Mouse (Mus musculus) cerebellum, postnatal 14 days (tissue): Measurements from ENCODE around the gene Smpd1.

Experiments used
- DNase-seq, 2 experiments: peaks; one replicate each; pipeline ENCODE4 v3.0.0; 2021; ENCODE audit warnings: mixed read lengths in 2 of 2

Smpd1 gene

DNA sequence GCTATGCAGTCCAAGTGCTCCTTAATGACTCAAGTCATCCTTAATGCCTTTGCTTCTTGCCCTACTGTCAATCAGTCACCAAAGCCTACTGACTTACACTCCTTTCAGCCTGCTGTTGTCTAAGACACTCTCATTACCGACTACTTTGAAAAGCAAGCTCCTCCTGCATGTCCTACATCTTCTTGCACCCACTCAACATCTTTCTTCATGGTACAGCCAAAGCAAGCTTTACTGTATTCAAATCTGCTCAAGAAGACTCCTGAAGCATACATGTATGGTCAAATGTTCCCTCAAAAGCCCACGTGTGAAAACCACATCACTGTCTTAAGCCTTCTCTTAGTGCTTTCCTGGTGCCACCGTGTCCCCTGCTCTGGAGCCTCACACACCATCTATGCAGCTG, 9.2 kb downstream of the Smpd1 start:
- DNase-seq: peak in 1 of 2 experiments; percentile 1

DNA sequence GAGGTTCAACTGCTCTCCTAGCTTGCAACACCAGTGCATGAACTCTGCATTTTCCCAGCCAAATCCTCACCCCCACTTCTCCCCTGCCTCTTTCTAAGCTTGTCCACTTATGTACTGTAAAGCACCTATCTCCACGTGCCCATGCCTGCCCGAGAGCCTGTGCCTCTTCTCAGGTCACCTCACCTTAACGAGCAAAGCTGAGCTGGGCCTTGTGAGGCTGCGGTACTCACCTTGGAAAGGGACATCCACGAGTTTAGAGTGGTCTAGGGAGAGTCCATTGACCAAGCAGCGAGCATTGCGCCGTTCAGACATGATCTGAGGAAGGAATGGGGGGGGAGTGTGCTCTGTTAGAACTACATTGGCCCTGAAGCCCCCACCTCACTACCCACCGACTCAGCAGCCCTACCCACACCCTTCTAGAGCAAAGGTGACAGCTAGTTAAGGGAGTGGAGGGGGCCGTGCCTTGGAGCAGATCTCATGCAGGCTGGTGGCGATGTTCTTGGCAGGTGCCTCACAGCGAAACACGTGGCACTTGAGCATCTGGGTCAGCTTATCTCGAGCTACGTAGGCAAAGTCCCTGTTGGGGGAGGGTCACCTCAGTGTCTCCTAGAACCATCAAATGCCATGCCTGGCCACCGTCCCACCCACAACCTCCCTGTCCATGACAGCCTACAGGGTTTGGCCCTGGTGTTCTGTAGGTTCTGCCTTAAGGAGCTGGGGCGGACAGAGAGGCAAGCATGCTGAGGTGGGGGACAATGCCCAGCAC, 11.1 kb downstream of the Smpd1 start:
- DNase-seq: peak; percentile 34 to 41

DNA sequence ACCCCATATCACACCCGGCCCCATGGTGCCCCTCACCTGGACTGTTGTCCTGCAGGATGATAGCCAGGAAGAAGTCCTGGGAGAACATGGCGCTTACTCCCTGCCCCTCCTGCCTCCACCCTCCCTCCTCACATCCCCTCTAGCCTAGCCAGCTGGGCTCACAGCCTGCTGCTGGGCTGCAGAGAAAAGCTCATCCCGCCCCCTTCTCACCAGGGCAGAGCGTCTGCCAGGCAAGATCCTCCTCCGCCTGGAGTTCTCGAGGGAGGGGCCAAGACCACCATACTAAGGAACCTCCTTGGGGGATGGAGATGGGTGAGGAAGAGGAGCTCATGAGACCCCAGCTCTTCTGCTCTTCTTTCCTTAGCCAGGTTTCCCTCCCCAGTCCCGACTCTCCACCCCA, 14.4 kb downstream of the Smpd1 start:
- peak; percentile 79 to 84 for DNase-seq

DNA sequence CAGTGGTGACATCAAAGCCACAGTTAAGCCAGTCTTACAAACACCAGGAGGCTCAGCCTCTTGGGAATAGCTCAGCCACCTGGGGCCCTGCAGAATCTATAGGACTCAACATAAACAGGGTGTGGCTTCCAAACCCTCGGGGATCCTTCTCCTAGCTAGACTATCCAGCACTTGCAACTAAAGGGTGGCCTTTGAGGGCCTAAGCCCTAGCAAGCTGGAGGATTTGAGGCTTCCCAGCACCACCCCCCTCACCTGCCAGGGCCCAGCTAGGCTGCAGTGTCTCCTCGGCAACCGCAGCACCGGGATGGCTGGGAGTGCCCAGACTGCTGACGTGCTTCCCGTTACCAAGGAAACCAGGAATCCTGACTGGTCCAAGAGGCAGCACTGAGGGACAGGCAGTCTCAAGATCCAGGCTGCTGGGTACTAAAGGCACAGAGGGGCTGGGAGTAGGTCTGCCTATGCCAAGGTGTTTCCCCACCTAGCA, 14.9 kb downstream of the Smpd1 start:
- peak; percentile 89 to 94 for DNase-seq

DNA sequence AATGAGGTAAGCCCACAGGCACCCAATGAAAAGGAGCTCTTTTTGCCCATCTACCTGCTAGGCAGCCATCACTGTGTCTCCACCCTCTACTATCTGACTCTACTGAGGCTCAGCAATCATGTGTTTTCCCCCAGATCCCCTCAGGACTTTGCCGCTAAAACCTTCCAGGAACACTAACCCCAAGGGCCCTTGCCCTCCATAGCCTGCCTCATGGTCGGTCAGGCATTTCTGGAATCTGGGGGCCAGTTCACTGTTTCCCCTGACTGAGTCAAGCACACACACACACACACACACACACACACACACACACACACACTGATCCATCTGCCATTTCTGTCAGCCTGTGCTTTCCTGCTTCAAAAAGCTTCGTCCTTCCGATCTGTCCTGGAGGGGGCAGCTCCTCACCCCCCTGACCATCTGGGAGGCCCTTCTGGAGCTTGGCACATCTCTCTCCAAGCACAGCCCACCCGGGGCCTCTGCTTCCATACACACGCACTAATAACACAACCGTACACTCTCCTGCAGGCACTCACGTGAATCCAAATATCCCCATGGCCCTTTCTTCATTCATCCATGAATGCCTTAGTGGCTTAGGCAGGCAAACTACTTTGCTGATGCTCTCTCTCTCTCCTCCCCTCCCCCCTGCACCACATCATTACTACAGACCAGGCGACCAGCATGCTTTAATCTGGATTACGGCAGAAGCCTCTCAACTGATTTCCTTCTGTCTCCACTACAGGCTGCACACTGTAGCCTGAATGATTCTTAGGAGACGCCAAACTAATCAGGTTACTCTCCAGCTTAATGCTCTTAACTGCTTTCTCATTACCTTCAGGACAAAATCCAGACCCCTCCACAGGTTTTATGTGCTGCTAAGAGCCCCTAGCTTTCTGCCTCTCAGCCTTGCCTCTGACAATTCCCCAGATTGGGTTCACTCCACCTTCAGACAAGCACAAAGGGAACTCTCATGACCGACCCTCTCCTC, 15.6 kb downstream of the Smpd1 start:
- DNase-seq: peak; percentile 93 to 95

DNA sequence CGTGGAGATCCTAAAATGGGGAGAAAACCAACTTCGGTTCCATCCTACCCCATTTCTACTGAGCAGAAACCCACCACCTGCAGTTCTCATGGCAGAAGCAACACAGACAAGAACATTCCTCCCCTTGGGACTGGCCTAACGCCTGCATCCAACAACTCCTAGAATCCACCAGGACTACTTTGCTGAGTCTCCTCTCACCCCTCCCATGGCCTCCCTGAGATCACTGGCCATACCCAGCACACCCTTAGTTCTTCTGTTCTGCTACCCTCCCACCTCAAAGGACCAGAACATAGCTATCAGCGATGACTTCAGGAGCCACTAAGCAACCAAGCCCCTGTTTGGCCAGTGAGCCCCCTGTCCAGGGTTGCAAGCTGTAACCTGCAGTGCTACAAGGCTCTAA, 16.6 kb downstream of the Smpd1 start:
- DNase-seq: peak; percentile 30 to 48

DNA sequence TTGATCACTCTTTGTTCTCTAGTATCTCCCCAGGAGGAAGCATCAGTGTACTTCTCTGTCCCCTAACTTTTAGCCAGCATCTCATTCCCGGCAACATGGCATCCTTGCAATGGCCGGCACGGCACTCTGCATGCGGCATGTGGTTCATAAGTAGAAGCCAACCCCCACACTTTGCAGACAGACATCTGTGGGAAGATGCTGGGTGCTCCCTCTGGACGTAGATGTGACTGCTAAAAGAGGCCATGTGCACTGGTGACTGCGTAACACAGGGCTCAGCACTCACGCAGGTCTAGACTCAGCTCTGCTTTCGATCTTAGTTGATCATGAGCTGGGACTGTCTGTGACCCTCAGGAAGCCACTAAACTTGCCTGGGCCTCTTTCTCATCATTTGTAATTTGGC, 18.8 kb downstream of the Smpd1 start:
- DNase-seq: peak; percentile 20 to 24

DNA sequence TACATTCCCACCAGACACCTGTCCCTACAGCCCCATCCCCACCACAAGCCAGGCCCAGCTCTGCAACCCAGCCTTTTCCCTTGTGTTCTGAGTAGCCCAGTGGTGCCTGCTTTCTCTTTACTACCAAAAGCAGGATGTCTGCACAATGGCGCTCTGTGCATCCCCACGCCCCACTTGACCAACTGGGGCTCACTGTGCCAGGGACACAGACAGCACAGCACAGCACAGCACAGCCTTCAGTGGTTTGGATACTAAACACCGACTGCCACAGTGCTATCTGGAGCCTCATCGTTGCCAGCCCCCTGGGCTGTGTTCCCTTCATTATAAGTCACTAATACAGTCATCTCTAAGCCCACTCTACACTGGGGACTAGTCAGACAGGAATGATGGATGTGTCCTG, 20.4 kb downstream of the Smpd1 start:
- peak; percentile 22 to 25 for DNase-seq

DNA sequence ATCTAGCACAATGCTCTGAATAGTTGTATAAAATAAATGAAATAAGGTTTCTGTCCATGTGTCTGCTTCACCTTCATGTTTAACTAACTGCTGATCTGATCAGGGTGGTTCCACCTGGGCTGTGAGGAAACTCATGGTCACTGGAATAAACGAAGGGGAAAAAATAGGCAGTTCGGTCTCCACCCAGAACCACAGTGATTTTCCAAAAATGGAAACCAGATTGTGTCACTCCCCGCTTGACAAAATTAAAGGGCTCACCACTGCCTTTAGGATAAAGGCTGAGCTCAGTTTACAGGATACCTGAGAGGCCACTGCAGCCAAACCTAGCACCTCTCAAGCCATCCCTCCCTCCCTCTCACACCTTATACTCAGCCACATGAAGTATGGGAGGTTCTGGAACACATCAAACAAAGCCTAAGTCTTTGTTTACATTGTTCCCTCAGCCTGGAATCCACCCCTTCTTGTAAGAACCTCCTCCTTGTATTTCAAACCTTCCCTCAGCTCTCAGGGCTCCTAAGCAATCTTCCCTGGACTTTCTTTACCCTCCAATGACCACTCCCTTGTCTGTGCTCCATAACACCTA, 22.1 kb downstream of the Smpd1 start:
- DNase-seq: peak in 1 of 2 experiments; percentile 23

DNA sequence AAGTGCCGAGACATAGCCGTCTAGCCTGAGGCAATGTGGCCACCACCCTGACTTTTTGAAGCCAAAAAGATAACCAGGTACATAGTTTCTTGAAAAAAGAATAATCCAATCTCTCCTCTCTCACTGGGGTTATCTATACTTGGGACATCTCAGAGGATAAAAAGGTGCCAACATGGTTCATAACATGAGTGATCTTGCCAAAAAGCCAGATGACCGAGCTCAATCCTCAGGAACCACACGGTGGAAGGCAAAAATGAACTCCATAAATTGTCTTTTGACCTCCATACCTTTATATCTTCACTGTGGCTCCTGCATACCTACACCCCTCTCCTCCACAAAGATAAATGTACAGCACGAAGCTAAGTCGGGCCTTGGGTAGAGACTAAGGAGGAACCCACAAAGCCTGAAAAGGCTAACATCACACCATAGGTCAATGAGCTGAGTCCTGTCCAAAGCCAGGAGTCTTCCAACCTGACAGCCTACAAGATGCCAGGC, 23.3 kb downstream of the Smpd1 start:
- peak in 1 of 2 experiments; percentile 42 for DNase-seq

DNA sequence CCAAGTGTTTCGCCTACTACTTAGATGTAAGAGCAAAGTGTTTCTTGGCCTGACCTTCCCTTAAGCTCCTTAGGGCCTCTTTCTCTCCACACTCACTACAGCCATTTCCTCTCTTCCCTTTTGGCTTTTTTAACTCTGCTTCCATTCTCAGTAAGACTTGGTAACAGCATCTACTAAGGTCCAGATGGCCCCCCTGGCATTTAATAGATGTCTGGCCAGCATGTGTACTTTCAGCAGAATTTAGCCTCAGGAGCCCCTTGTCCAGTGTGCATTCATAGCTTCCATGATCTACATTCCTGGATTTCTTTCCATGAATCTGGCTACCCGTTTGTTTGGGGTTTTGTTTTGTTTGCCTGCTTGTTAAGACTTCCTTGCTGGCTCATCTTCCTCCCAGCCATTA, 24.3 kb downstream of the Smpd1 start:
- DNase-seq: peak; percentile 27 to 69

DNA sequence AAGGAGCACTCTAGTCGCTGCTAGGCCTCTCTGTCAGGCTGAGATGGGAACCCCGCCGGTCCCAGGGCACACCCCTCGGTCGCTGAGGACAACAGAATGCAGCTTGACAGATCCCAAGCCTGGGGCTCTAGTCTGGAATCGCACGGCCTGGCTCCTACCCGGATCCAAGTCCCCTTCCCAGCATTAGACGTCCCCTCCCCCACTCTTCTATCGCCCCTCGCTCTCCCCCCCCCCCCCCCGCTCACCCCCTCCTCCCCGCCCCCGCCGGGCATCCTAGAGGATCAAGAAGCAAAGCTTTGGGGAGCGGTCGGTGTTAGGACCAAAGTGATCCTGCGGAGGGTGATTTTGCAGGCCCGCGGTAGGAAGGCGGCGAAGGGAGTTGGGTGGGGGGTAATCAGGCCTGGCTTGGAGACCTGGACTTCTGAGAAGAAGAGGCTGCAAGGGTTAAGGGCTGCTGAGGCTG, 26.5 kb downstream of the Smpd1 start:
- peak; percentile 74 to 76 for DNase-seq

DNA sequence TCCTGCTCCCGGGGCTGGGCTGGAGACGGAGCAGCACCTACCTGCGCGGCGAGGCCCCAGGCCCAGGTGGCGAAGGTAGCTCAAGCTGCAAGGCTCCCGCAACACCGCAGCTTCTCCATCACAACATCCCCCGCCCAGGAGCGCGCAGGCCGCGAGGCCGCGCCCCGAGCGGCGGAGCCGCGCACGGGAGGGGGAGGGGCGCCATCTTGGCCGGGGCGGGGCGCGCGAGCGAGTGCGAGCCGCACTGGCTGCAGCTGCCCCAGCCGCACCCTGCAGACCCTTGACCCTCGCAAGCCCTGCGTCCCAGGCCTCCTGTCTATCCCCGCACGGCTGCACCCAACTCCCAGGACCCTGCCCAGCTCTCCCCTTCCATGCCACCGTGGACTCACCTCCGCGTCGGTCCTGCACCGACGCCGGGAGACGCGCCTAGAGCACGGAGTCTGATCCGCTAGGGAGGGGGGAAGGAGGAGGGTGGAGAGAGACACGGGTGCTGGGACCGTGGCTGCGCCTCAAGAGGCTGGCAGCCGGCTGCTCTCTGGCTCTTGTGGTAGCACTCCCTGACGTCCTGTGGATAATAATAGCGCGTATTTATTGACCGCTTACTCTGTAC, 27.0 kb downstream of the Smpd1 start, which contains the start of gene Apbb1:
Gene Apbb1 (minus strand): TSS at position 560 of the 610 bp plus-strand sequence.
- peak; percentile 94 to 95 for DNase-seq

DNA sequence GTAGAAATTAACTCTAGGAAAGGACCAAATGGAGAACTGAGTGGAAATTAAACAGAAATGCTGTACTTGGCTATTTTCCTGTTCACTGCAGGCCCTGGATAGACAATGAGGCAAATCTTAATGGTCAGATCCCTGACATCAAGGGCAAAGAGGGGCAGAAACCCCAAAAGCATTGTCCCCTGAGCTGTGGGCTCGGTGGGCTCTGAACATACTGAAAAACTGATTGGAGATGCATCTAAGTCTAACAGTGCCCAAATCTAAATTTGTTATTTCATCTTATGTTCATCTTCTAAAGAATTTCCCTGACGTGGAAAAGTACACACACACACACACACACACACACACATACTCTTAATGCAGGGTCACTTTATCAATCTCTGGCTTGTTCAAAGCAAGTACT, 27.8 kb downstream of the Smpd1 start:
- DNase-seq: peak in 1 of 2 experiments; percentile 24

DNA sequence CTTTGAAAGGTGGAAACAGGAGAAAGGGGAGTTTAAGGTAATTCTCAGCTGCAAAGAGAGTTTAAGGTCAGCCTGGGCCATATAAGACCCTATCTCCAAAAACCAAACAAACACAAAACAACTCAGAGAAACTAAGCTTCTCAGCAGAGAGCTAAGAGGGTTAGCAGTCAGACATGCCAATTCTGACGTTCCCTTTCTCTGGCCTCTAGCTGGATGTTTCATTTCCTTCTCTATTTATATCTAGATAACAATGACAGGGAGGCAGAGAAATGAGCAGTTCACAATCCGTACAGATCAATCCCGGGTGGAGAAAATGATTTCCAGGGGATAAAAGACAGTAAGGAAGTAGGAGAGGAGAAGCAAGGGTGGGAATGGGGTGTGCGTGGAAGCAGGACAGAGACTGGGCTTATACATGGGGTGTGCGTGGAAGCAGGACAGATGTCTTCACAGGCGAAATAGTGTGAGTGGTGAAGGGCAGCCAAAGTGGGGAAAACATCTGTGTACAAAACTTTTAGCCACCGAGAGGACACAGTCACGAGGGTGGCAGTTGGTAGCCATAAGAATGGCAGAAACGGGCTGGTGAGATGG, 34.3 kb downstream of the Smpd1 start:
- no peak for DNase-seq

DNA sequence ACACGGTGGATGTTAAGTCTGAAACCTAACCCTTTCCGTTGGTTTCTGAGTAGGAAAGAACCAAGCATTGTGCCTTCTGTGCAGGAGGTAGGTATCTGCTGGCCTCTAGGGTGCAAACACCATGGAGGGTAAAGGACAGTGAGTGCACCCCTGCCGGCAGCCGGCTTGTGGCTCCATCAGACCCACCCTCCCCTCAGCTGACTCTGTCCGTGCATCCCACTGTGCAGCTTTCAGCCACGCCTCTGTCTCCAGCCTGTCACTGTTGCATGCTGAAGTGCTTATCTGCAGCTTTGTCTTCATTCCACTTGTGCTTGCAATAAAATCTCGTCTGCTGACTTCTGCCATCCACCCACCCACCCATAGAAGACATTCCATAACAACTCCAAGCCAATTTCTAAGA, 35.9 kb downstream of the Smpd1 start:
- DNase-seq: no peak

DNA sequence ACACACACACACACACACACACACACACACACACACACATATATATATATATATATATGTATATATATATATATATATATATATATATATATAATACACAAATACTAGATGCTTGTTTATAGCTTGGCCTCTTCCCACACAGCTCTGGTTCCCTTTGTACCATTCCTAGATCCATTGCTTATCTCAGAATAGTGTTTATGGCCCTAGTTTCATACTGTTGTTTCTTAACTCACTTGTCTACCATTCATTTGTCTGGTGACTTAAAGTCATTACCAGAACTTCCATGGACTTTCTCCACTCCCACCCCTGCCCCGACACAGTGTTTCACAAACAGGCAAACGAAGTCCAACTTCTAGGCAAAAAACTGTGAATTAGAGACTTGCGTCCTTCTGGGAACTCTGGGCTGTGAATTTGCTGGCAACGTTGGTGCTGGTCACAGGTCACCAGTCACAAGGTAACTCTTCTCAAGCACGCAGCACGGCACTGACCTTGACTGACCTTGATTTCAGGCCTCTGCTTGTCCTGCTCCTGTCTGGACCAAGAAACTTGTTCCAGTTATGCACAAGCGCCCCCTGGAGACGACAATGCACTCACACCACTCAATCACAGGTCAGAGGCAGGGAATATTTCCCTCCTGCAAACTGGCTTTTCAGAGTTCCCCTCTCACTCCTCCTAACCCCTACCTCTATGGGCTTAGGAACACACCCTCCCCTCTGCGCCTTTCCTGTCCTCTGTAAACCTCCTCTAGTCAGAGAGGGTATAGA, 48.9 kb downstream of the Smpd1 start:
- peak; percentile 84 to 90 for DNase-seq
